Mouse (Mus musculus): Measurements from ENCODE around the gene Gm49373. TPM values are rescaled to one million over a fixed set of nuclear protein-coding genes. Genes with fewer than 3 reads are reported as not detected.
A peak's percentile ranks its signal among the peaks of the same experiment; 100 is the strongest.
"Not testable (repeated sequence)": the region's sequence is repeated elsewhere in the genome, so short reads cannot be mapped to it uniquely, and the experiment has no call there.

Gene Gm49373
- polyA plus RNA-seq, 1 experiment from 2014 or later: 0.60 TPM

- Histone ChIP-seq H3K9me3 (no peaks in the 10 kb centered on the region), H3K4me3 (no peak overlapping the region), H3K36me3 (peaks cover 44% of the 10 kb centered on the region), H3K9ac (no peak overlapping the region), H3K27me3 (no peaks in the 10 kb centered on the region), H3K4me2 (no peak overlapping the region), H3K4me1 (no peaks in the 10 kb centered on the region), H3K27ac (no peak overlapping the region)
- 87% methylated on average over 2 of the region's 2 CpGs for WGBS
- ATAC-seq (ENCODE audit: insufficient number of reproducible peaks, low FRiP score, low TSS enrichment, low read depth): no peak
Measured at GRCm38 (mm10) chr9:21062928-21063327, 10.0 kb downstream of the Gm49373 start.

DNA sequence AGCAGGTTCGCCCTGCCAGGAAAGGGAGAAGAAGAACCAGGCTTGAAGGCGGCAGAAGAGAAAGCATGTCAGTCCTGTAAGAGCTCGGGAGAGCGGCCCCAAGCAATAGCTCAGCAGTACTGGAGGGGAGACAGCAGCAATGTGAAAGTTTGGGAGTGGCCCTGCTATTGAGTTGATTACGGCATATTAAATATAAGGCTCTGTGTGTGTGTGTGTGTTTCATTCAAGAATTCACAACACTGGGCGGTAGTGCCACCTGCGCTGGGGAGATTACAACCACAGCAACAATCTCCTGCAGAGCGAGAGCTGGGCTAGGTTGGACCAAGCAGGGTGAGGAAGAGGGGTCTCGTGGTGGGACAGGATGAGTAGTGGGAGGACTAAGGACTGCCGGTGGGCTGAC lies 21.3 kb downstream of the Gm49373 start:
- no peaks in the 10 kb centered on the region for H3K27me3 ChIP-seq

GRCm38 (mm10) chr9:21045235-21045634 lies 27.7 kb downstream of the Gm49373 start:
- no peak overlapping the region for H3K27ac ChIP-seq
- no peaks in the 10 kb centered on the region for H3K36me3 ChIP-seq
- no peak overlapping the region for H3K4me3 ChIP-seq
- no peak for ATAC-seq (ENCODE audit: insufficient number of reproducible peaks, low FRiP score, low TSS enrichment, low read depth)
- peaks cover 6% of the 10 kb centered on the region; the same call in 1 of the 2 replicates for H3K27me3 ChIP-seq
- no peaks in the 10 kb centered on the region for H3K9me3 ChIP-seq
- no peaks in the 10 kb centered on the region for H3K4me1 ChIP-seq
- WGBS: 78% methylated on average over 3 of the region's 3 CpGs
- H3K9ac ChIP-seq: no peak overlapping the region
- no peak overlapping the region for H3K4me2 ChIP-seq

More for the DNA sequence above, 21.3 kb downstream of the Gm49373 start:
- H3K9me3 ChIP-seq: no peaks in the 10 kb centered on the region
- ATAC-seq (ENCODE audit: insufficient number of reproducible peaks, low FRiP score, low TSS enrichment, low read depth): no peak
- H3K9ac ChIP-seq: no peak overlapping the region
- H3K36me3 ChIP-seq: no peaks in the 10 kb centered on the region
- H3K4me1 ChIP-seq: no peaks in the 10 kb centered on the region
- H3K27ac ChIP-seq: no peak overlapping the region
- WGBS: 57% methylated on average over 10 of the region's 10 CpGs
- H3K4me2 ChIP-seq: no peak overlapping the region
- H3K4me3 ChIP-seq: no peak overlapping the region

- H3K27ac ChIP-seq; ATAC-seq (ENCODE audit: insufficient number of reproducible peaks, low FRiP score, low TSS enrichment, low read depth); H3K4me2 ChIP-seq; H3K4me3 ChIP-seq; H3K9ac ChIP-seq; H3K4me1 ChIP-seq; H3K27me3 ChIP-seq; H3K9me3 ChIP-seq; H3K36me3 ChIP-seq: not testable (repeated sequence)
- 43% methylated on average over 1 of the region's 1 CpGs for WGBS
Measured at GRCm38 (mm10) chr9:21044785-21045184, 28.1 kb downstream of the Gm49373 start.

DNA sequence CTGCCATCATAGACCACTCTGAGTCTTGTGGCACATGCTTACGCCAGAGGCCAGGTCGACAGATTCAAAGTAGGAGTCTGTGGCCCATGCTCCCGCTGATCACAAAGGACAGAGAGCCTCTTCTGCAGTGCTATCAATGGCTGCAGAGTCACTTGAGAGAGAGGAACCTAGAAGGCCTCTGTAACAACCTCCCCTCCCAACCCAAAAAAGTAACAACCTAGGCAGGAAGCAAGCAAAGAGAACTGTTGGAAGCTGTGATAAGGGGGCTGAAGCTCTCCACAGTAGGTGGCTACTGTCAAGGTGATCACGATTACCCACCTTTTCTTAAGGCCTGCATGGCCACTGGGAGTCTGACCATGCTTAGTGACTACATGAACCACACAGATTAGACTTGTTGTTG lies 29.3 kb downstream of the Gm49373 start:
- Histone ChIP-seq H3K9ac (no peak overlapping the region), H3K4me1 (no peaks in the 10 kb centered on the region), H3K27me3 (peaks cover 21% of the 10 kb centered on the region), H3K4me3 (no peak overlapping the region), H3K4me2 (no peak overlapping the region), H3K36me3 (no peaks in the 10 kb centered on the region), H3K9me3 (no peaks in the 10 kb centered on the region), H3K27ac (no peak overlapping the region)
- ATAC-seq (ENCODE audit: insufficient number of reproducible peaks, low FRiP score, low TSS enrichment, low read depth): no peak
- WGBS: 83% methylated on average over 4 of the region's 4 CpGs

- no peak overlapping the region for H3K9ac ChIP-seq
- no peak for ATAC-seq (ENCODE audit: insufficient number of reproducible peaks, low FRiP score, low TSS enrichment, low read depth)
- 38% methylated on average over 4 of the region's 4 CpGs for WGBS
- no peak overlapping the region for H3K4me3 ChIP-seq
- H3K27me3 ChIP-seq: peaks cover 43% of the 10 kb centered on the region
- H3K4me2 ChIP-seq: no peak overlapping the region
- no peak overlapping the region for H3K27ac ChIP-seq
- peaks cover 16% of the 10 kb centered on the region for H3K4me1 ChIP-seq
- H3K36me3 ChIP-seq: no peaks in the 10 kb centered on the region
- no peaks in the 10 kb centered on the region for H3K9me3 ChIP-seq
Measured at GRCm38 (mm10) chr9:21041308-21041707, 31.6 kb downstream of the Gm49373 start.

- no peak for ATAC-seq (ENCODE audit: insufficient number of reproducible peaks, low FRiP score, low TSS enrichment, low read depth)
- Histone ChIP-seq H3K4me2 (no peak overlapping the region), H3K9ac (no peak overlapping the region), H3K27me3 (peaks cover 59% of the 10 kb centered on the region), H3K27ac (no peak overlapping the region), H3K4me3 (no peak overlapping the region), H3K4me1 (peaks cover 25% of the 10 kb centered on the region), H3K9me3 (no peaks in the 10 kb centered on the region), H3K36me3 (no peaks in the 10 kb centered on the region)
- WGBS: 77% methylated on average over 3 of the region's 3 CpGs
Measured at GRCm38 (mm10) chr9:21039779-21040178, 33.1 kb downstream of the Gm49373 start.

DNA sequence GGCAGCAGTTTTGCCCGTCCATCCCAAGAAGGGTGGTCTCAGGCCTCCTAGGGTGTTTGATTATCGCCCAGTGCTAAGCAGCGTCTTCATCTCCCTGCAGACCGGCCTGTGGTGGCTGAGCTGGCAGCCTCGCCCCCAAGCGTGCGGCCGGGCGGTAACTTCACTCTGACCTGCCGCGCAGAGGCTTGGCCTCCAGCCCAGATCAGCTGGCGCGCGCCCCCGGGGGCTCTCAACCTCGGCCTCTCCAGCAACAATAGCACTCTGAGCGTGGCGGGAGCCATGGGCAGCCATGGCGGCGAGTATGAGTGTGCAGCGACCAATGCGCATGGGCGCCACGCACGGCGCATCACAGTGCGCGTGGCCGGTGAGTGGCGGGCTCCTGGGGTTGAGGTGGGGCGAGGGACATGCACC lies 35.4 kb downstream of the Gm49373 start:
- H3K9me3 ChIP-seq: no peaks in the 10 kb centered on the region
- H3K27ac ChIP-seq: no peak overlapping the region
- H3K4me1 ChIP-seq: peaks cover 39% of the 10 kb centered on the region
- H3K9ac ChIP-seq: peak overlapping the region; percentile 37
- ATAC-seq (ENCODE audit: insufficient number of reproducible peaks, low FRiP score, low TSS enrichment, low read depth): no peak
- no peaks in the 10 kb centered on the region for H3K36me3 ChIP-seq
- H3K27me3 ChIP-seq: peaks cover 80% of the 10 kb centered on the region
- peak overlapping the region; percentile 70 for H3K4me2 ChIP-seq
- peak overlapping the region; percentile 40 for H3K4me3 ChIP-seq
- 3% methylated on average over 31 of the region's 31 CpGs for WGBS

DNA sequence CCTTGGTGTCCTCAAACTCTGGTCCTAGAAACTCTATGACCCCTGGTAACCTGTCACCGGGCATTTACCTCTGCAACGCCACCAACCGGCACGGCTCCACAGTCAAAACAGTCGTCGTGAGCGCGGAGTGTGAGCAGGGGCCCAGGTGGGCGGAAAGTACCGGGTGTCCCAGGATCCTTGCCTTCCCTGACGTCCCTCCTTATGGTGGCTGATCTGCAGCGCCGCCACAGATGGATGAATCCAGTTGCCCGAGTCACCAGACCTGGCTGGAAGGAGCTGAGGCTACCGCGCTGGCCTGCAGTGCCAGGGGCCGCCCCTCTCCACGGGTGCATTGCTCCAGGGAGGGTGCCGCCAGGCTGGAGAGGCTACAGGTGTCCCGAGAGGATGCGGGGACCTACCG lies 36.2 kb downstream of the Gm49373 start:
- Histone ChIP-seq H3K9ac (no peak overlapping the region), H3K4me3 (peak overlapping the region; percentile 40), H3K4me2 (peak overlapping the region; percentile 70), H3K27ac (no peak overlapping the region), H3K4me1 (peaks cover 48% of the 10 kb centered on the region), H3K27me3 (peaks cover 88% of the 10 kb centered on the region), H3K9me3 (no peaks in the 10 kb centered on the region), H3K36me3 (no peaks in the 10 kb centered on the region)
- ATAC-seq (ENCODE audit: insufficient number of reproducible peaks, low FRiP score, low TSS enrichment, low read depth): no peak
- 2% methylated on average over 22 of the region's 22 CpGs for WGBS

- H3K9ac ChIP-seq: no peak overlapping the region
- no peak overlapping the region for H3K4me2 ChIP-seq
- H3K9me3 ChIP-seq: no peaks in the 10 kb centered on the region
- peaks cover 93% of the 10 kb centered on the region for H3K27me3 ChIP-seq
- H3K27ac ChIP-seq: no peak overlapping the region
- no peaks in the 10 kb centered on the region for H3K36me3 ChIP-seq
- H3K4me3 ChIP-seq: no peak overlapping the region
- WGBS: 11% methylated on average over 20 of the region's 20 CpGs
- H3K4me1 ChIP-seq: peaks cover 52% of the 10 kb centered on the region
- no peak for ATAC-seq (ENCODE audit: insufficient number of reproducible peaks, low FRiP score, low TSS enrichment, low read depth)
Measured at GRCm38 (mm10) chr9:21036161-21036560, 36.7 kb downstream of the Gm49373 start.

DNA sequence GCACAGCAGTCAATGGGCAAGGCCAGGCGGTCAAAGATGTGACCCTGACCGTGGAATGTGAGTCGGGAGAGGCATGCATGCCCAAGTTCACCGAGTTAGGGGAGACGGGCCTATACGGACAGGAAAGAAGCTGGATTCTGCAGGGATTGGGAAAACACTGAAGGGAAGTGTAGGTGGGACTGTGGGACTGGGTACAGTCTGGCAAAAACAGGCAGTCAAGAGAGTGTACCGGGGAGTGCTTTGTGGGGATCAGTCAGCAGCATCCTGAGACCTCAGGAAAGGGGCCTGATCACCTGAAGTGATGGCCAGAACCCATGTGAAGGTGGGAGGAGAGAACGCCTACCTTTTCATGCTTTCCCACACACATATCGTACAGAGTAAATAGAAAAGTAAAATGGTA lies 37.3 kb downstream of the Gm49373 start:
- no peak overlapping the region for H3K4me3 ChIP-seq
- peaks cover 92% of the 10 kb centered on the region for H3K27me3 ChIP-seq
- WGBS: 22% methylated on average over 9 of the region's 9 CpGs
- no peak for ATAC-seq (ENCODE audit: insufficient number of reproducible peaks, low FRiP score, low TSS enrichment, low read depth)
- no peak overlapping the region for H3K27ac ChIP-seq
- no peak overlapping the region for H3K4me2 ChIP-seq
- H3K9ac ChIP-seq: no peak overlapping the region
- H3K36me3 ChIP-seq: no peaks in the 10 kb centered on the region
- H3K4me1 ChIP-seq: peaks cover 58% of the 10 kb centered on the region
- no peaks in the 10 kb centered on the region for H3K9me3 ChIP-seq

- Histone ChIP-seq H3K36me3 (no peaks in the 10 kb centered on the region), H3K27me3 (peaks cover 93% of the 10 kb centered on the region), H3K4me3 (no peak overlapping the region; the same call in 1 of the 2 replicates), H3K4me2 (peak overlapping the region; percentile 4; the same call in 1 of the 2 replicates), H3K27ac (no peak overlapping the region), H3K4me1 (peaks cover 68% of the 10 kb centered on the region), H3K9me3 (no peaks in the 10 kb centered on the region), H3K9ac (no peak overlapping the region)
- WGBS: 4% methylated on average over 17 of the region's 17 CpGs
- no peak for ATAC-seq (ENCODE audit: insufficient number of reproducible peaks, low FRiP score, low TSS enrichment, low read depth)
Measured at GRCm38 (mm10) chr9:21034481-21035085, 38.3 kb downstream of the Gm49373 start.

- 0 out of 2 replicates have a peak overlapping the region, but pooled peaks have one; percentile 26 for H3K9ac ChIP-seq
- H3K4me2 ChIP-seq: peak overlapping the region; percentile 99
- WGBS: 1% methylated on average over 34 of the region's 34 CpGs
- H3K4me1 ChIP-seq: peaks cover 73% of the 10 kb centered on the region
- peaks cover 93% of the 10 kb centered on the region for H3K27me3 ChIP-seq
- H3K9me3 ChIP-seq: no peaks in the 10 kb centered on the region
- no peaks in the 10 kb centered on the region for H3K36me3 ChIP-seq
- peak overlapping the region; percentile 54 for H3K4me3 ChIP-seq
- H3K27ac ChIP-seq: no peak overlapping the region
- peak; percentile 52; the same call in 1 of the 2 replicates for ATAC-seq (ENCODE audit: insufficient number of reproducible peaks, low FRiP score, low TSS enrichment, low read depth)
Measured at GRCm38 (mm10) chr9:21033136-21033535, 39.8 kb downstream of the Gm49373 start.
